Mouse (Mus musculus) embryo, embryonic 11.5 days (tissue): Measurements from ENCODE around the gene Pmm2.
A peak's percentile ranks its signal among the peaks of the same experiment; 100 is the strongest.

Experiments
- DNase-seq: peaks from one replicate; pipeline ENCODE4 v3.0.0-alpha.2; 2012; ENCODE audit warnings: low read depth, low spot score

Gene Pmm2

GRCm38 (mm10) chr16:8679780-8680179 is 42.3 kb downstream of the Pmm2 start:
- DNase-seq: no peak

GRCm38 (mm10) chr16:8680470-8680869 is 43.0 kb downstream of the Pmm2 start, which contains the start of gene Gm5767:
TSS of gene Gm5767 (plus strand) at chr16:8680770.
- DNase-seq: no peak

- DNase-seq: no peak
Observed at GRCm38 (mm10) chr16:8685087-8685486, 47.6 kb downstream of the Pmm2 start.

GRCm38 (mm10) chr16:8686121-8686870 is 48.8 kb downstream of the Pmm2 start:
- DNase-seq: peak; percentile 57

GRCm38 (mm10) chr16:8686871-8687535 is 49.5 kb downstream of the Pmm2 start:
- no peak for DNase-seq

- DNase-seq: no peak
Observed at GRCm38 (mm10) chr16:8687559-8688112, 50.2 kb downstream of the Pmm2 start.

- DNase-seq: no peak
Observed at GRCm38 (mm10) chr16:8689979-8690656, 52.6 kb downstream of the Pmm2 start.

- DNase-seq: no peak
Observed at GRCm38 (mm10) chr16:8691206-8691605, 53.7 kb downstream of the Pmm2 start.

GRCm38 (mm10) chr16:8699556-8699955 is 62.1 kb downstream of the Pmm2 start:
- no peak for DNase-seq

GRCm38 (mm10) chr16:8700586-8700985 is 63.1 kb downstream of the Pmm2 start:
- DNase-seq: no peak

GRCm38 (mm10) chr16:8711998-8712397 is 74.5 kb downstream of the Pmm2 start:
- no peak for DNase-seq
